Mouse (Mus musculus): ENCODE data around the gene Gm20815.
"Not testable (repeated sequence)": the region's sequence is repeated elsewhere in the genome, so short reads cannot be mapped to it uniquely, and the experiment has no call there.

The Gm20815 gene

DNA sequence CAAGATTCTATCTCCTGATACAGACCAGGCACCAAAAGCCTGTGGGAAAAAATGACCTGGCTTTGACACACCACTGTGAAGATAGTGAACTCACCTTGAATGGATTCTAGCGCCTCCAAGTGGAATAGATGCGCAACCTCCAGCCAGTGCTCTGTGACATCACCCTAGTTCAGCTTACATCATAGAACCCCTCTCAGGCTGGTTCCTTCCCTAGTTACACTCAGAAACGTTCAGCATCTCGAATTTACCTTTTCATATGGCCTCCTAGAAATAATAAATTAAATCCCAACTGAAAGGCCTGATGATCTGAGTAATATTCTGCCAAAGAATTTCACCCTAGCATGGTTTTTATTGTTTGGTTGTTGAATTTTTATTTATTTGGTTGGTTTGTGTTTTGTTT is at the start of gene Gm20815:
Gene Gm20815, minus strand, starts transcription at position 101 of the 400 bp plus-strand sequence.
- POLR2A ChIA-PET, CTCF ChIA-PET: not testable (repeated sequence)

All from embryonic stem cell, embryonic (primary cell).